Mouse (Mus musculus) liver, embryonic 14.5 days (tissue): ENCODE measurements around the gene Nmnat1.

ENCODE experiments used
- CTCF ChIP-seq: IDR thresholded peaks from 2 replicates; pipeline ENCODE4 v1.5.1; 2016; ENCODE audit warnings: antibody characterized with exemption, low read depth, control low read depth
- EP300 ChIP-seq: IDR thresholded peaks from 2 replicates; pipeline ENCODE4 v1.6.1; 2016; ENCODE audit warnings: antibody characterized with exemption, low read depth

DNA sequence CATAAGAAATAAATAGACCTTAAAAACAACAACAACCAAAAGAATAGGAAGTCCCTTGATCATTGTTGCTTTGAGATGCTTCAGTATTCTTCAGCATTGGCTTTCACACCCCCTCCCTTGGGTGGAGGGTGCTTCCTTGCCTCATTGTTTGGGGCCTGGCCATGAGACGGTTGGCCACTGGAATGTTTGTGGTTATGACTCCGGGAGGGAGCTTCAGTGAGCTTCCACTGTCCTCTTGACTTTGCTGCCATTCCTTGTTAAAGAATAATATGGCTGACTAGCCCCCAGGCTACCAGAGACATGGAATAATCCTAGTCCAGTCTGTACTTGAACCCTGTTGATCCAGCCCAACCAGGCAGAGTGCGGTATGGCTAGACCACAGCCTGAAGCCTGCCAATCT is 21.9 kb upstream of the Nmnat1 start:
- TF ChIP-seq CTCF (no peak), EP300 (no peak)
